Mouse (Mus musculus) splenic B cell, adult 2 months (primary cell): ENCODE measurements around the gene Arhgap45.

Source experiments
- DNase-seq: peaks from one replicate; pipeline ENCODE4 v3.0.0-alpha.2; 2011; ENCODE audit warnings: low read depth, low spot score
- H3K27me3 ChIP-seq: 2 replicates; pipeline ENCODE4 v1.6.1; 2012; ENCODE audit warnings: mild to moderate bottlenecking, low read length, moderate library complexity, mixed read lengths; ENCODE audit not compliant: control insufficient read depth, poor library complexity, insufficient read depth, severe bottlenecking
- H3K36me3 ChIP-seq: 2 replicates; pipeline ENCODE4 v1.6.1; 2012; ENCODE audit warnings: mild to moderate bottlenecking, low read length, moderate library complexity, mixed read lengths; ENCODE audit not compliant: control insufficient read depth, poor library complexity, insufficient read depth, severe bottlenecking

The Arhgap45 gene

GRCm38 (mm10) chr10:79983670-79984069 lies 32.8 kb upstream of the Arhgap45 start:
- Histone ChIP-seq H3K36me3 (no peaks in the 10 kb centered on the region; the same call in 1 of the 2 replicates), H3K27me3 (no peaks in the 10 kb centered on the region)
- DNase-seq: peak; percentile 83

DNA sequence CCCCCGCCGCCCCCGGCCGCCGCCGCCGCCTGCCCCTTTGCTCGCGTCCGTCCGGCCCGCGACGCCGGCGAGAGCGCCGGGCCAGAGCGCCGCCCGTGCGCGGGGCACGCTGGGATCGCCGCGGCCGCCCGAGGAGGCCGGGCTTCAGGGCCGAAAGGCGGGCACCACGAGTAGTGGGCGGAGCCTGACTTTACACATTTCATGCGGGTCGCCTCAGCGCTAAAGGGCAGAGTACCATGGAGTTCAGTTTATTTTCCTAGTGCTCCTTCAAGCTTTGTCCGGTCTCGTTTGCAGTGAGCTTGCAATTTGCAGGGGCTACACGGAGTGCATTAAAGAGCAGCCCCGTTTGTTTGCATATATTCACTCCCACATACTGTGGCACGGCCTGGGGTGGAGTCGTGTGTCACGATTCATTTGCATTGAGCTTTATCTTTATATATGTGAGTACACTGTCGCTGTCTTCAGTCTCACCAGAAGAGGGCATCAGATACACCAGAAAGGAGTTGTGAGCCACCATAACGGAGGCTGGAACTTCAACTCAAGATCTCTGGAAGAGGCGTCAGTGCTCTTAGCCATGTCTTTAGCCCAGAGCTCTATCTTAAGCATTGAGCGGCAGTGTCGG lies 32.1 kb upstream of the Arhgap45 start, which contains the start of gene Tmem259:
Tmem259 (minus strand) TSS at position 136 of the 622 bp plus-strand sequence.
- DNase-seq: peak; percentile 94
- Histone ChIP-seq H3K27me3 (no peaks in the 10 kb centered on the region), H3K36me3 (no peaks in the 10 kb centered on the region)

DNA sequence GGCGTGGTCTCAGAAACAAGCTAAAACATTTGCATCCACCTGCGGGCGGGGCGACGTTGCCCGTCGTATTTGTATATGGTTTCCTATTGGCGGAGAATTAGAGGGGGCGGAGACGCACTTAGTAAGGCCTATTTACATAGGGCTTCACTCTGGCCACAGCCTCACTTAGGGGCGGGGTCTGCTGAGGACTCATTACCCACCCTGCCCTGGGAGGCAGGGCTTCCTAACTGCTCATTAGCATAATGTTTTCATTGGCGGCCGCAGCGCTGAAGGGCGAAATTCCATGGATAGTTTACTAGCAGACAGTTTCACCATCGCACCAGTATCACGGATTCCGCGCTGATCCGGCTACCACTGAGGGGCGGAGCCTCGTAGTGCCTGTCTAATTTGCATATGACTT lies 31.6 kb upstream of the Arhgap45 start:
- Histone ChIP-seq H3K27me3 (no peaks in the 10 kb centered on the region), H3K36me3 (no peaks in the 10 kb centered on the region)
- peak; percentile 99 for DNase-seq

GRCm38 (mm10) chr10:79985334-79986231 lies 30.9 kb upstream of the Arhgap45 start:
- peak; percentile 78 for DNase-seq
- H3K36me3 ChIP-seq: no peaks in the 10 kb centered on the region

DNA sequence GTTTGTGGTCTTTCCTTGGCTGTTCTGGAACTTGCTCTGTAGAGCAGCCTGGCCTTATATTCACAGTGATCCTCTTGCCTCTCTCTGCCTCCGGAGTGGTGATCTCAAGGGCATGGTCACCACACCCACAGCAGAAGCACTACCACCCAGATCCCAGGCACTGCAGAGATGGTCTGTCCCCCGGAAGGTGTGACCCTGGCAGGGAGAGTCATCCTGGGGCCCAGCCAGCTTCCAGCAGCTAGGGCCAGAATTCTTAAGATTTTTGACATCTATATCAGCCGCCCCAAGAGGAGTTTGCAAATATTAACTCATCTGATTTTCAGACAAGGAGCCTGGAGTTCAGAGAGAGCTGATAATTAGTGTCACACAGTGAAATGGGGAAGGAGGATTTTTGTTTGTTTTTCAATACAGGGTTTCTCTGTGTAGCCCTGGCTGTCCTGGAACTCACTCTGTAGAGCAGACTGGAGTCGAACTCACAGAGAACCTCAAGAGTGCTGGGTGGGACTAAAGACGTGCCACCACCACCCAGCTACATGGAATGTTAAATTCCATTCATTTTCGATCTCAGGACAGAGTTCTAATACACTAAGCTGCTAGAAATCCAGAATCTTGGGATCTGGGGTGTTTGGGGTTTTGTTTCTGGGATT lies 30.1 kb upstream of the Arhgap45 start:
- no peak for DNase-seq
- H3K36me3 ChIP-seq: peaks cover 3% of the 10 kb centered on the region; the same call in 1 of the 2 replicates
- H3K27me3 ChIP-seq: no peaks in the 10 kb centered on the region

More at GRCm38 (mm10) chr10:79985334-79986231, 30.9 kb upstream of the Arhgap45 start:
- no peaks in the 10 kb centered on the region for H3K27me3 ChIP-seq

DNA sequence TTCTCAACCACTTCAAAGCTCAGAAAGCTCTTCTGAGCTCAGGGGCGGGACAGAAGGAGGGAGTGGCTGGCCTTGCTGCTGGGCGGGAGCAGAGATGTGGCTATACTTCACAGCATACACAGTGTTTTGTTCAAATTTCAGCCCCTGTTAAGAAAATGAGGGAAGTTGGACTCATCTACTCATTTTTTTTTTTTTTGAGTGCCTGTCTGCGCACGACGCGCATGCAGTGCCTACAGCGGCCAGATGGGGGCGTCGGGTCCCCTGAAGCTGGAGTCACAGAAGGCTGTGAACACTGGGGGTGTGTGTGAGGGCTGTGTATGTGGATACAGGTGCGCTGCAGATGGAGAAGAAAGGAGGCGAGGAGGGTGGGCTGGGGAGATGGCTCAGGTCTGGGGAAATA lies 29.5 kb upstream of the Arhgap45 start:
- Histone ChIP-seq H3K36me3 (peaks cover 7% of the 10 kb centered on the region; the same call in 1 of the 2 replicates), H3K27me3 (no peaks in the 10 kb centered on the region)
- DNase-seq: peak; percentile 97

DNA sequence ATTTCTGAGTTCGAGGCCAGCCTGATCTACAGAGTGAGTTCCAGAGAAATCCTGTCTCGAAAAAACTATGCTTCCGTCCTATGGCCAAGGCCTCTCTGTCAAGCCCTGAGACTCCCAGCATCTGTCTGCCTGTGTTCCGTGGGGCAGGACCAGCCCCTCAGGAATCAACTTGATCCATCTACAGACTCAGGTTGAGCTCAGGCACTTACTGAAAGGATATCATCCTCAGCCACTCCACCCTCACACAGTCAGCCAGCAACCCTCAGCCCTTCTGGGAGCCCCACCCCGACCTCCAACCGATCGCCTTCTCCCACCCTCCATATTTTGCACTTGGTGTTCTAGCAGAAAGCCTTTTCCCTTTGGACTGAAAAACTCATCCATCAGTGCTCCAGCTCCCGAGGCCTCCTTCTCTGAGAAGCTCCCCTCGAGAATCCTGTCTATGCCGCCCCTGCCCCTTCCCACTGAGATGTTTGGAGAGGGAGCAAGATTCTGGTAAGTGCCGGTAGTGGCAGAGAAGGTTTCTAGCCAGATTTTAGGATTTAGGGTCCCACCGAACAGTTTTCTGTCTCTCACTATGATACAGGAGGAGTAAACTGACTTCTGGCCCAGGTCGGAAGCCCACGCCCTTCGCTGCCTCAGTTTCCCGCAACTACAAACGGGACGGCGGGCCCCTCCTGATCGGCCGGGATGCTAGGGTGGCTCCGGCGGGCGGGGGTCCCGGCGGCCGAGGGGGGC lies 28.5 kb upstream of the Arhgap45 start:
- Histone ChIP-seq H3K36me3 (peaks cover 13% of the 10 kb centered on the region), H3K27me3 (no peaks in the 10 kb centered on the region)
- no peak for DNase-seq

DNA sequence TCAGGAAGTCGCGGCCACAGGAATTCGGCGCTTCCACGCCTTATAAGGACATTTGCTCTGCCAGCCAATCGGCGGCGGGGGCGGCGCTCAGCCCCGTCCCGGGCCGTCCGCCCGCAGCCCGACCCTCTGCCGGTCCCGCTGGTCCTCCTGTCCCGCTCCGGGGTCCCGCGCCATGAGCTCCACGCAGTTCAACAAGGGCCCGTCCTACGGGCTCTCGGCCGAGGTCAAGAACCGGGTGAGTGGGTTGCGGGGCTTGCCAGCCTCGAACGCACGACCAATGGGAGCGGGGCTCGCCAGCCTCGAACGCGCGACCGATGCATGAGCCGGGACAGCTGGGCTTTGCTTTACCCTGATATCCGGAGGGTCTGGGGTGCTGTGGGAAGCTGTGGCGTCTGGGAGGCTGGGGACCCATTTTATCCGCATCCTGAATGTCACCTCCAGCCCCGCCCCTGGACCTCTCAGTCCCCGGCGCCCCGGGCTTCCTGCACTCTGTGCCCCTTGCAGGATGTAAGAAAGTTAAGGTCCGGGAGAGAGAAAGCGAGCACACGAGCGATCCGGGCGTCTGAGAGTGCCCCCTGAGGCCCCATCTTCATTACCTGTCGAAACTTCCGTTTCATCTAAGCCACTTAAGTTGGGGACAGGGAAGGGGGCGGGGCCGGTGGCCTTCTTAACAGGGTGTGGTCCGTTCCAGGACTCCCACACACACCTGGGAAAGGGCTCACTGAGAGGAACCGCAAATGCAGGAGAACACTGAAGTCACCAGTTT lies 27.8 kb upstream of the Arhgap45 start, which contains the start of gene Cnn2:
Cnn2 (plus strand) TSS at position 79 of the 766 bp plus-strand sequence.
- Histone ChIP-seq H3K36me3 (peaks cover 16% of the 10 kb centered on the region), H3K27me3 (no peaks in the 10 kb centered on the region)
- DNase-seq: peak; percentile 57

- Histone ChIP-seq H3K27me3 (no peaks in the 10 kb centered on the region), H3K36me3 (peaks cover 16% of the 10 kb centered on the region)
- no peak for DNase-seq
Observed at GRCm38 (mm10) chr10:79989272-79989786, 27.1 kb upstream of the Arhgap45 start.

GRCm38 (mm10) chr10:79989870-79990269 lies 26.6 kb upstream of the Arhgap45 start:
- no peaks in the 10 kb centered on the region for H3K27me3 ChIP-seq
- peaks cover 16% of the 10 kb centered on the region for H3K36me3 ChIP-seq
- no peak for DNase-seq

GRCm38 (mm10) chr10:79991099-79991498 lies 25.4 kb upstream of the Arhgap45 start:
- H3K27me3 ChIP-seq: no peaks in the 10 kb centered on the region
- DNase-seq: no peak
- H3K36me3 ChIP-seq: peaks cover 16% of the 10 kb centered on the region

DNA sequence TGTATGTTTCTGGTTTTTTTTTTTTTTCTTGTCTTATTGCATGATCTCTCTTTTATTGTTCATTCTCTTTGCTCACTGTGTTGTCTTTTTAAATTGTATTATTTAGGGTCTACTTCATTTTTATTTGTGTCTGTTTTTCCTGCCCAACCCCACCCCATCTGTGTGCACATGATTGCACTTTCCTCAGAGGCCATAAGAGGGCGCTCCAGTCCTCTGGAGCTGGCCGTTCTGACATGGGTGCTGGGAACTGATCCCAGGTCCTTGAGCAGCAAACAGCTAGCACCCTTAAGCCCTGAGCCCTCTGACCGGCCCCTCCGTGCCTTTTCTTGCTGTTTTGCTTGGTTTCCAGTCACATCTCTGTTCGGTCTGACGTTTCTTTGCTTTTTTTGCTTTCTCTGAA lies 24.9 kb upstream of the Arhgap45 start:
- Histone ChIP-seq H3K36me3 (peaks cover 16% of the 10 kb centered on the region), H3K27me3 (no peaks in the 10 kb centered on the region)
- no peak for DNase-seq

DNA sequence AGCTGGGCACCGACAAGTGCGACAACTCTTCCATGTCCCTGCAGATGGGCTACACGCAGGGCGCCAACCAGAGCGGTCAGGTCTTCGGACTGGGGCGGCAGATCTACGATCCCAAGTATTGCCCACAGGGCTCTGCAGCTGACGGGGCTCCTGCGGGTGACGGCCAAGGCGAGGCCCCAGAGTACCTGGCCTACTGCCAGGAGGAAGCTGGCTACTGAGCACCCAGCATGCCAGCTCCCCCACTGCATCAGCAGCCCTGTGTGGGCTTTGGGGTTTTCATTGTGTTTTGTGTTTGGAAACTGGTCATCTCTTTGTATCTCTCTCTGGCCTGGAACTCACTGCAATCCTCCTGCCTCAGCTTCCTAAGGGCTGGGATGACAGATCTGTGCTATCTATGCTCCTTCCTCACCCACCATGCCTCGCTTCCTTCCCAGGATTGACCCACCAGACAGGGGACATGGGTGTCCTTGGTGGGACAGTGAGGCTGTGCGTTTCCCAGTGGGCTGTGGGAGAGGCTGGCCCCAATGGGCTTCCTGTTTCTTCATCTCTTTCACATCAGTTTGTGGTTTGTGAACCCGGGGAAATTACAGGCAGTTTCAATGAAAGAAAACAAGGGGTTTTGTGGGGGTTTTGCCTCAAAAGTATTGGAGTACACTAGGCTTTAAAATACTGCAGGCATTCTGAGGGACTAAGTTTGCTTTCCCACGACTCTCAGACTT lies 21.9 kb upstream of the Arhgap45 start:
- DNase-seq: peak; percentile 47
- Histone ChIP-seq H3K27me3 (no peaks in the 10 kb centered on the region), H3K36me3 (peaks cover 16% of the 10 kb centered on the region)
